Mouse (Mus musculus) liver, adult 2 months (tissue): Measurements from ENCODE around the gene Psmb6.

ENCODE experiments used
- CTCF ChIP-seq: fragments of 200-500 bp; IDR thresholded peaks from 2 replicates; pipeline ENCODE4 v1.5.1; 2011; ENCODE audit warnings: low read depth, low read length, control low read depth
- POLR2A ChIP-seq: fragments of 200-500 bp; IDR thresholded peaks from 2 replicates; pipeline ENCODE4 v1.6.1; 2011; ENCODE audit warnings: low read length, control low read depth; ENCODE audit not compliant: insufficient read depth; ENCODE audit errors: extremely low read depth

- TF ChIP-seq CTCF, result no peak
- TF ChIP-seq POLR2A, result no peak
Observed at GRCm38 (mm10) chr11:70489684-70490083, 35.5 kb upstream of the Psmb6 start.
